Mouse (Mus musculus) brain, embryonic 14.5 days (tissue): ENCODE results near the gene Cbx4. TPM values are rescaled to one million over a fixed set of nuclear protein-coding genes. Genes with fewer than 3 reads are reported as not detected.
A peak's percentile ranks its signal among the peaks of the same experiment; 100 is the strongest.
"Not testable (repeated sequence)": the region's sequence is repeated elsewhere in the genome, so short reads cannot be mapped to it uniquely, and the experiment has no call there.

Source experiments
- DNase-seq: peaks from one replicate; pipeline ENCODE4 v3.0.0-alpha.2; 2011; ENCODE audit warnings: low read depth
- CTCF ChIP-seq: fragments of 200-500 bp; IDR thresholded peaks from 2 replicates; pipeline ENCODE4 v1.5.1; 2012; ENCODE audit warnings: inconsistent platforms, mild to moderate bottlenecking, moderate library complexity, borderline replicate concordance; ENCODE audit not compliant: insufficient read depth, insufficient read length; ENCODE audit errors: extremely low read depth
- POLR2A ChIP-seq: fragments of 200-500 bp; IDR thresholded peaks from 2 replicates; pipeline ENCODE4 v1.6.1; 2012; ENCODE audit warnings: mild to moderate bottlenecking, inconsistent platforms, borderline replicate concordance; ENCODE audit not compliant: poor library complexity, insufficient read depth, insufficient read length, severe bottlenecking; ENCODE audit errors: extremely low read depth
- polyA plus RNA-seq: library from polyadenylated mRNA; depleted of rRNA; stranded (reverse); fragments of >200 nt; gene quantifications from 2 replicates; pipeline ENCODE4 v1.2.3, GENCODE M21; 2012

Cbx4 gene
- polyA plus RNA-seq, 1 experiment: 34.7 TPM

DNA sequence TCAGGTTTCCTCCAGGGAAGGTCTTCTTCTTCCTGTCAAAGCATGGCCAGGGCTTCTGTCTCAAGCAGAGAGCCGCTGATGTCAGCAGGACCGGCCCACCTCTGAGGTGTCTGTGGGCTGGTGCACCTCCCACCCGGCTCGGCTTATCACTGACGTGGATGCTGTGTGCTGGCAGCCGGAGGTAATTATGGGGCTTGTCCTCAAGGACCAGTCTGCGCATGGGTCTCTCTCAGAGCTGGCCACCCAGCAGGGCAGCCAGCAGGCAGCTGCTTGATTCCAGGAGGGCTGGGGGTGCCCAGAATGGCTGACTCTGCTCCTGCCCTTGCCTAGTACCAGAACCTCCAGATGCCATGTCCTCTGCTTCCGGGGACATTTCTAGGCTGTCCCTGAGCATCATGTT is 19.7 kb upstream of the Cbx4 start:
- no peak for DNase-seq
- TF ChIP-seq CTCF: no peak

DNA sequence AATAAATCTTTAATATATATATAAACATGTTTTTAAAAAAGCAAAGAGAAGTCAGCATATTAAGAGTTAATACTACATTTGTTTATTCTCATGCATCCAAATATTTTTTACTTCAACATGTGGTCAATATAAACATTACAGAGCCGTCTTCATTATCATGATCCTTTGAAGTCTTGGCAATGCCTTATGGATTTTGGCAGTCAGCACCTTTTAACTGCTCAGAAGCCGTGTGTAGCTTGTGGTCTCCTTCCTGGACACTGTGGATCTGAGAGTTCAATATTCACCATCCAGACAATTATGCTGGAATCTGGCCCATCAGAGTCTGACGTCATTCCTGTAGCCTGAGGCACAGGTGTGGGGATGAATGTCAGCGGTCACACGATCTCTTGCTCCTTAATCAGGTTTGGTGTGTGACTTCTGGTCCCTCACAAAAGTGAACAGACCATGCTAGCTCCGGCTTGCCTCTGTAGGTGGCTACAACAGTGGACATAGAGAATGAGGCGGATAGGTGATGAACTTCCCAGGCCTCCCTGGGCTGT is 19.1 kb upstream of the Cbx4 start:
- DNase-seq: no peak
- no peak for TF ChIP-seq POLR2A
- no peak for TF ChIP-seq CTCF

DNA sequence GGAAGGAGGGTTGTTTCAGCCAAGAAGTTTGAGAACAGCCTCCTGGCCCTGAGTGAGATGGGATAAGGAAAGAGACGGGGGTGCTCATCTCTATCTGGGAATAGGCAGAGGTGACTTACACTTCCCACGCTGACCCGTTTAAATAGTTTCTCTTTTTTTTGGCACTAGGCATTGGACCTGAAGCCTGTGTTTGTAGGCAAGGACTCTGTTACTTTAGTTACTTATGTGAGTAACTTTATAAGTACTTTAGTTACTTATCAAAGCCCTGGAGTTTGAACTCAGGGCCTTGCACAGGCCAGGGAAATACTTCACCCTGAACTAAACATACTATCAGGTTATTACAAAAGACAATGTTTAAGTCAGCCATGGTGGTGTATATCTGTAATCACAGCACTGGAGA is 18.0 kb upstream of the Cbx4 start:
- TF ChIP-seq CTCF (no peak), POLR2A (no peak)
- DNase-seq: no peak

GRCm38 (mm10) chr11:119100355-119100754 is 14.3 kb upstream of the Cbx4 start:
- not testable (repeated sequence) for DNase-seq

GRCm38 (mm10) chr11:119098202-119098601 is 12.2 kb upstream of the Cbx4 start:
- DNase-seq: no peak
- no peak for TF ChIP-seq POLR2A

DNA sequence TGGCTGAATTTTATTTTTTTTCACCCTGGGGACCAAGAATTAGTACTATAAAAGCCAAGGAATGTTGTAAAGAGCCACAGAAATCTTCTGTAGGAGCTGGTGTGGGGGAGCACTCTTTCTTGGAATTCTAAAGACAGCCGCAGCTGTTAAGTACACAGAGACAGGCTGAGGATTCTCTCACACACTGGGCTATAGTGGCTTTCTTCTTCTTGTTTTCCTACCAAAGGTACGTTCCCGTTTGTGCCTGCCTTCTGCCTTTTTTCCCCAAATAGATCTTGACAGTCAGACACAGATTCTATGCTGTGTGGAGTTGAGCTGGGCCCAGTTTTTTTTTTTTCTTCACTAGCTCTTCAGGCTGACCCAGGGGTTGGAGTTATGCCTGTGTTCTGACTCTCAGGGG is 9.4 kb upstream of the Cbx4 start:
- no peak for DNase-seq
- no peak for TF ChIP-seq POLR2A

DNA sequence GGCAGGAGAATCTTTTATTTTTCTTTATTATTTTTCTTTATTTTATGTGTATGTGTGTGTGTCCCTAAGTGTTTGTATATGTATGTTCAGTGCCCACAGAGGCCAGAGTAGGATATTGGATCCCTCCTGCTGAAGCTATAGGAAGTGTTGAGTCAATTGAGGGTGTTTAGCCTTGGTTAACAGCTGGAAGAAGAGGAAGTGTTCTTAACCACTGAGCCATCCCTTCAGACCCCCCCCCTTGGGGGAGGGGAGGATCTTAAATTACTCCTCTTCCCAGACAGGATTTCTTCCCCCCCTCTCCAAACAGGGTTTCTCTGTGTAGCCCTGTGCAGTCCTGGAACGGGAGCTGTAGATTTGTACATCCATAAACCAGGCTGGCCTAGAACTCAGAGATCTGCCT is 7.3 kb upstream of the Cbx4 start:
- TF ChIP-seq CTCF: no peak
- no peak for TF ChIP-seq POLR2A
- no peak for DNase-seq

GRCm38 (mm10) chr11:119092286-119092685 is 6.3 kb upstream of the Cbx4 start:
- no peak for DNase-seq
- TF ChIP-seq POLR2A (no peak), CTCF (no peak)

GRCm38 (mm10) chr11:119091598-119091991 is 5.6 kb upstream of the Cbx4 start:
- TF ChIP-seq CTCF (peak; percentile 89), POLR2A (no peak)
- peak; percentile 71 for DNase-seq

GRCm38 (mm10) chr11:119090961-119091597 is 5.1 kb upstream of the Cbx4 start:
- peak; percentile 86 for DNase-seq
- TF ChIP-seq POLR2A (no peak), CTCF (no peak)

DNA sequence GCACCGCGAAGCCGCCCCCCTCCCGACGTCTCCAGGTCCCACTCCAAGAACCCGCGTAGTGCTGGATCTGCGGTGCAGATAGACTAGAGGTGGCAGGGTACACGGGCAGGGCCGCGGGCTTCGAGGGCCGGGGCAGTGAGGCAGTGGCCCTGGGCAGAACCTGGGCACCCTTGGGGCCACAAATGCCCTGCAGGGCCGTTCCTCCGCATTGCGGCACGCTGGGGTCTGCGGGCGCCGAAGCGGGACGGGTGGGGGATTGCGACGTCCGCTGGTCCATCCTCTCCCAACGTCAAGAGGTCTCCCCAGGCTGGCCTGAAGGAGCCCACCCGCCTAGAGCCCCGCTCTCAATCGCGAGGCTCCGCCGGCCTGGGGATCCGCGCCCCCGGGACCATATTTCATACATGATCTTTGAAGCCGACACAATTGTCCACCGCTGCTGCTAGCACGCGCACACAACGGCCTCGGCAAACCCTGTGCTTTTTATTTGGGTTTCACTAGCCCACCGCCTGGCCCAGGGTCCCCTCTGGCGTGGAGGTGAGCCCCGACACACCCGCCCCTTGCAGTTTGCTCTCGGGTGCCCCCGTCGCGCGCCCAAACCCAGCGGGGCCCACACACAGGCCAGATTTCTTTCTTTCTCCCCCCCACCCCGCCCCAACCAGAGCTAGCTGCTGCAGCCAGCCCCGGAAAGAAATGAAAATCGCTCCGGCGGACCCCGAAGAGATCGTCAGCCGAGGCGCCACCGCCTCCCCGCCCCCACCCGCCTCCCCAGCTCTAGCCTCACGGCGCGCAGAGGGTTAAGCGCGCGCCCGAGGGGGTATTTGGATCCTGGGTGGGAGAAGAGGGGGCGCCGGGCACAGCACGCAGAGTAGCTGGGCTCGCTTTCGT is 4.3 kb upstream of the Cbx4 start:
- peak; percentile 47 for DNase-seq
- TF ChIP-seq CTCF: no peak

- DNase-seq: peak; percentile 18
- TF ChIP-seq POLR2A: no peak
- TF ChIP-seq CTCF: no peak
These were observed 3.4 kb upstream of the Cbx4 start for GRCm38 (mm10) chr11:119089235-119090075.
